Mouse (Mus musculus): Measurements from ENCODE around the gene Rnf115.

- TF ChIP-seq CEBPB (IDR thresholded peaks at IDR 0.05; ENCODE audit: low read depth) (no peak), MAX (IDR thresholded peaks at IDR 0.05) (no peak), CTCF (IDR thresholded peaks at IDR 0.05; ENCODE audit: control insufficient read depth, insufficient read depth, insufficient read length) (no peak), USF1 (IDR thresholded peaks at IDR 0.05; ENCODE audit: low read depth) (no peak)
Measured at GRCm38 (mm10) chr3:96730785-96731184, 3.3 kb downstream of the Rnf115 start.
